Mouse (Mus musculus): ENCODE measurements at regions not wholly inside any gene's neighbourhood (a gene's known extent, or its start where the extent isn't known, plus 50 kb on each side); places are given as distances from the start of the nearest gene placed in this dataset.

- in situ Hi-C loops (cut with MboI, MseI) = no loop called here
Measured at GRCm38 (mm10) chr8:103751161-103751560, 350.3 kb upstream of the Cdh5 start.

- in situ Hi-C loops (cut with MboI, MseI) = no loop called here
Measured at GRCm38 (mm10) chr8:103763821-103764220, 337.6 kb upstream of the Cdh5 start.

- in situ Hi-C loops (cut with MboI, MseI) = no loop called here
Measured at GRCm38 (mm10) chr8:103779658-103780057, 321.8 kb upstream of the Cdh5 start.

GRCm38 (mm10) chr8:103788308-103788707 lies 313.1 kb upstream of the Cdh5 start:
- in situ Hi-C loops (cut with MboI, MseI) = no loop called here

- in situ Hi-C loops (cut with MboI, MseI) = no loop called here
Measured at GRCm38 (mm10) chr8:103793331-103793730, 308.1 kb upstream of the Cdh5 start.

DNA sequence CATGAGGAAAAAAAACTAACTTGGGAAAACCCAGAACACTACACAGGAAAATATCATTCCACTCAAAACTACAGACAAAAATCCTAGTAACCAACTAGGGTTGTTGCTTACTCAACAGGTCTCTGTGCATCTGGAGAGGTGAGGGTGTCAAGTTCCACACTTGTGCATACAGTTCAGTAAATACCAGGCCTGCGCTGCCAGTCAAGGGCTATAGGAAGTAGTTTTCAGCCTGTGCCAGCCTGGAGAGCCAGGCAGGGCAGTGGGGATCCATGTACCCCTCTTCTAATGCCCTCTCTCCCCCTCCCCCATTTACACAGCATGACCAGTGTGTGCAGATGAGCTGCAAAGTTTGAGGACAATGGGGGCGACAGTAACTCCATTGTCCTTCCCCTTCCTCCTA lies 302.8 kb upstream of the Cdh5 start:
- in situ Hi-C loops (cut with MboI, MseI) = loop anchor here in 1 of 2 experiments (5.0 kb wide), 1 partner anchor 1004 kb away; no protein-coding TSS in a partner anchor

- in situ Hi-C loops (cut with MboI, MseI) = no loop called here
Measured at GRCm38 (mm10) chr8:103808171-103808570, 293.3 kb upstream of the Cdh5 start.

DNA sequence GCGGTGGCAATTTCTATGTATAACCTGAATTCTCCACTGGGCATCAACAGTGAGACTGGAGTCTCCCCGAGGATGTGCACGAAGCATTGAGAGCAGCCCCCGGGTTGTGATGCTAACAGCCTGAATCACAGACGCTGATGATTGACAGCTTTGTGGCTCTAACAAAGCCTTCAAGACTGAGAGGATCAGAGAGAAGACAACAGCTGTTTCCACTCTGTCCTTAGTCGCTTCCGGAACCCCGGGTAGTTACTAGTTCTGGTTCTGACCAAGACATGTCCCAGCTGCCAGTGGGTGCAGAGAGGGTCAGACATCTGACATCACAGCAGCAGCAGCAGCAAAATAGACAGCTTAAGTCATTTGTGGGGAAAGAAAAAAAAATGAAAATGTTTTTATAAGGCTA lies 292.8 kb upstream of the Cdh5 start:
- in situ Hi-C loops (cut with MboI, MseI) = no loop called here

GRCm38 (mm10) chr8:103809140-103809539 lies 292.3 kb upstream of the Cdh5 start:
- in situ Hi-C loops (cut with MboI, MseI) = no loop called here

DNA sequence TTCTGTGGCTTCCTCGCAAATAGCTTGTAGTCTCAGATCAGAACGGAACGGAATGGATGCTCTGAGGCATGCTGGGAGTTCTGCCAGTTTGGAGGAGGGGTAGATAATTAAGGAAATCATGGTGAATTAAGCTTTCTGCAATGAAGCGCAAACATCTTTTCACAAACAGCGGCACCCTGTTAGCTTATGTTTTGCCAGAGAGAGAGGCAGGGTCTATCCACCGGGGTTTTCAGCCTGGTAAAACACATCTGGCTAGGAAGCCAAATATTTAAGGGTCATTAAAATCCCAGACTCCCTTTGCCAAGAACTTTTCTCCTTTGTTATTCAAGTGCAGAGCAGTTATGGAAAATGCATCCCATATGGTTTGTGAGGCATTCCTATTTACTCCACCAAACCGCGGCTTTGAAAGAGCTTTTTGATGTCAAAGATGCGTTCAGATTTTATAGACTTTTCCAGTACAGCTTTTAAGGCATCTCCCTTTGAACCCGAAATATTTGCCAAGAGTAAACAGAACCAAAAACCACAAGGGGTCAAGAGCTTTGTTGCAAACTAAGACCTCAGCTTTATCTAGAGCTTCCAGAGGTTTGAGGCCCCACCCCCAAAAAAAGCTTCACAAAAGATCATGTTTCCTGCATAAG lies 287.4 kb upstream of the Cdh5 start:
- in situ Hi-C loops (cut with MboI, MseI) = no loop called here

DNA sequence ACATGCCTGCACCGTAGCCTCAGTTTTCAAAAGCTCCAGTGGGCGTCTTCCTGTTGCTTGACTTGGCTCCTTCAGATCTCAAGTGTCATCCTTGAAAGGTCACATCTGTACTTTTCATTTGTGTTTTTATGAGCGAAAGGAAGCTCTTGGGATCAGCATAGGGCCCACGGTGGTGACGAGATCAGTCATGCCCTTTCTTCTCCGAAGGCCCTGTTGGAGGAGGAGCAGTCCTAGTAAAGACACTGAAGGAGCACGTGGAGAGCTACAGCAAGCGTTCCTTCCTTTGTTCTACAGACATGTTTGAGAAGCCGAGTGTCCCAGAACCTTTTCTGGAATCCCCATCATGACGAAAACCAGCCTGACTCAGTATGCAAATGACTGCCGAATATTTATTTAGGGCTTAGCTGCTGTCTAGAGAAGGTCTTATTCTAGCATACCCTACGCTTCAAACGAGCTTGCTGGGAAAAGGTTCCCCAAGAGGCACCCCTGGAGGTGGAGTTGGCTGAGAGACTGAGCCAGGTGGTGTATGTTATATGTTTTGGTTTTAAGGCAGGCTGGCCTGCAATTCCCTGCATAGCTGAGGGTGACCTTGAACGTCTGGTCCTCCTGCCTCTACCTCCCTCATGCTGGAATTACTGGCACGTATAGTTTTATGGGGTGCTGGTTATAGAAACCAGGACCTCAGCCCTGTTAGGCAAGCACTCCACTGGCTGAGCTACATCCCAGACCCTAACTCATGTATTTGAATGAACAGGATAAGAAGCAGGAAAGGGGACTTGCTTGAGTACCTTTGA lies 285.1 kb upstream of the Cdh5 start:
- in situ Hi-C loops (cut with MboI, MseI) = no loop called here

GRCm38 (mm10) chr8:103823541-103823940 lies 277.9 kb upstream of the Cdh5 start:
- in situ Hi-C loops (cut with MboI, MseI) = no loop called here

GRCm38 (mm10) chr8:103824747-103825146 lies 276.7 kb upstream of the Cdh5 start:
- in situ Hi-C loops (cut with MboI, MseI) = no loop called here

- in situ Hi-C loops (cut with MboI, MseI) = no loop called here
Measured at GRCm38 (mm10) chr8:103825289-103825688, 276.1 kb upstream of the Cdh5 start.

- in situ Hi-C loops (cut with MboI, MseI) = no loop called here
Measured at GRCm38 (mm10) chr8:103830416-103830815, 271.0 kb upstream of the Cdh5 start.

- in situ Hi-C loops (cut with MboI, MseI) = loop anchor here in 1 of 2 experiments (5.0 kb wide), 1 partner anchor 1083 kb away; no protein-coding TSS in a partner anchor
Measured at GRCm38 (mm10) chr8:103839990-103840389, 261.4 kb upstream of the Cdh5 start.

DNA sequence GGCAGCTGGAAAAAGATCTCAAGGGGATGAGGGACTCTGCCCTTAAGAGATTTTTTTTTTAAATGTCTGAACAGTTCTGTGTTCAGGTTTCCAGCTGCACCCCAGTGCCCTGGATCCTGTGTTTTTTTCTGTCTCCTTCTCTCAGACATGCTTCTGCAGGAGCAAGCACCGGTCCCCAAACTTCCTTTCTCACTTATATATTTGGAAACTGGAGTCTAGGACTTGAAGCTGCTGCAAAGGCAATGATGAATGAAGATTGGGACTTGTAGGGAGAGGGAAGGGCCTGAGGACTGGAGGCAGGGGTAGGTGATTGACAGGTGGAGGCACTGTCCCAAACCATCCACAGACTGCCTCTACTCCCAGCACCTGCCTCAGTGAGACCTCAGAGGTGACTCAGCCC lies 255.5 kb upstream of the Cdh5 start:
- in situ Hi-C loops (cut with MboI, MseI) = no loop called here

DNA sequence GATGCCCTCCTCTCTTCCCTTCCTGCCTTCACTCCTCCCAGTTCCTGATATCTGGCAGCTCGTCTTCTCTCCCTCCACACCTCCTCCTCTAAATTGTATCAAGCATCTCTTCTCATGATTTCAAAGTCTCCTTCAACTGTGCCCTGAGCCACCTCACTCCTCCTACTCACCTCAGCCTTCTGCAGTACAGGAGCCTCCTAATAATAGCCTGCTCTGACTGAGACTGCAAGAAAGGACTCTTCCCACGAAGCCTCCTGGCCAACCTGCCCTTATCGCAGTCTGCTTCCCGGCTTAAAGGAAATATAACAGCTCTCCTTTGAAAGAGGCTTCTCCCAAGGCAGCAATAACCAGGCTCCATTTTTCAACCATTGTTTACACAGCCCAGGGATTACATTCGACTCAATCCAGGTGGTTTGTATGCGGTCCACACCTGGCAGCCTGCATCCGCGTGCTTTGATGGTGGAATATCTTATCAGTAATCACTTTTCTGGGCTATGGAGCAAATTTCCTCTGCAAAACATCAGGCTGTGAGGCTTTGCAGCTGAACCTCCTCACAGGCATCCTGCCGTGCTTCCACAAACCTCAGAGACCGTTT lies 254.9 kb upstream of the Cdh5 start:
- in situ Hi-C loops (cut with MboI, MseI) = no loop called here

DNA sequence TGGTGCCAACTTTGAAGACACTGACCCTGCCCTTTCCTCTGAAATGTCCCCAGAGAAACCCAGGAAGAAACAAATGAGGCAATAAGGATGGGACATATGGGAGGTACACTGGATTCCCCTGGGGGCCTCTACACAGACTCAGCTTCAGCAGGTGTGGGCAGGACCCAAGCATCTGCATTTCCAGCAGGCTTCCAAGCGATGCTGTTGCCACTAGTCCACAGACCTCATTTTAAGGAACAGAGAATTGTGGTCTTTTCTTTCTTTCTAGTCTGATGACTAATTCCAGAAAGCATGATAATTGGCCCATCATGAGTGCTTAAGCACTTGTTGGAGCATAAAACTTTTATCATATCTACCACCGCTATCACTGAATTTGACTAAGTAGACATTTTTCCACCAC lies 251.6 kb upstream of the Cdh5 start:
- in situ Hi-C loops (cut with MboI, MseI) = no loop called here

DNA sequence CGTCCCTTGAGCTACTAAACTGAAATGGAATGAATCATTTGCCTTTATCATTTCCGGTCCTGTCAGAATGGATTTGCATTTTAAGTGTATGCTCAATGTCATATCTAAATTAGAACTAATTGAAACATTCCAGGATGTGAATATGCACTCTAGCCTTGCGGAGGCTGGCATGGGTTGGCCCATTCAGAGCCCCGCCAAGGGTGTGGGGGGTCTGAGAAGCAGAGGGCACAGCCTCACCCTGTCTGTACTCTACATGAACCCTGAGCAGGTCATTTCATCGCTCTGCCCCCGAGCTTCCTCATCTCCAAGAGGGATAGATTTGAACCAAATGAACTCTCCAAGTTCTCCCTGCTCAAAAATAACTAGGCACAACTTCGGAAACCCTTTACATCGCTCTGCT lies 250.1 kb upstream of the Cdh5 start:
- in situ Hi-C loops (cut with MboI, MseI) = no loop called here

DNA sequence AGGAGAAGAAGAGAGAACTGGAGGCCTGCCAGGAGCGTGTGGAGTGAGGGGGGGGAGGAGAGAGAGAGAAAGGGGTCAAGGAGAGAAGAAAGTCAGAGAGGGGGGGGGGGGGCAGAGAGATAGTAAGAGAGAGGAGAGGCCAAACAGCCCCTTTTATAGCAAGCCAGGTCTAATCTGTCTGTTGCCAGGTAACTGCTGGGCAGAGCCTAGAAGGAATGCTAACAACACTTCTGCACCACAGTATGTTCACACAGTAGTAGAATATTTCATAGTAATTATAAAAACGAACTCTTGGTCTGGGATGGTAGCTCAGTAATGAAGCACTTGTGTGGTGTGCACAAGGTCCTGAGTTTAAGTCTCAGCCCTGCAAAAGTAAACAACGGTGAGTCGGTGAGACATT lies 248.4 kb upstream of the Cdh5 start:
- in situ Hi-C loops (cut with MboI, MseI) = no loop called here

- in situ Hi-C loops (cut with MboI, MseI) = no loop called here
Measured at GRCm38 (mm10) chr8:103855291-103855690, 246.1 kb upstream of the Cdh5 start.

GRCm38 (mm10) chr8:103859130-103859529 lies 242.3 kb upstream of the Cdh5 start:
- in situ Hi-C loops (cut with MboI, MseI) = no loop called here

Data from T-helper 17 cell (primary cell).